Mouse (Mus musculus) Muller cell, postnatal 12 days (primary cell): ENCODE measurements at regions not wholly inside any gene's neighbourhood (a gene's known extent, or its start where the extent isn't known, plus 50 kb on each side); places are given as distances from the start of the nearest gene placed in this dataset.
A peak's percentile ranks its signal among the peaks of the same experiment; 100 is the strongest.
"Not testable (repeated sequence)": the region's sequence is repeated elsewhere in the genome, so short reads cannot be mapped to it uniquely, and the experiment has no call there.

Experiments used
- DNase-seq: peaks from one replicate; pipeline ENCODE4 v3.0.0-alpha.2; 2015; ENCODE audit errors: inconsistent ontology term

- DNase-seq, result no peak
Observed at GRCm38 (mm10) chr14:60525979-60526378, 107.8 kb upstream of the Spata13 start.

GRCm38 (mm10) chr14:60526832-60527231 is 107.0 kb upstream of the Spata13 start:
- DNase-seq, result peak; percentile 86

- no peak for DNase-seq
Observed at GRCm38 (mm10) chr14:60527951-60528350, 105.8 kb upstream of the Spata13 start.

GRCm38 (mm10) chr14:60528520-60528919 is 105.3 kb upstream of the Spata13 start:
- no peak for DNase-seq

- DNase-seq, result peak; percentile 91
Observed at GRCm38 (mm10) chr14:60529022-60529421, 104.8 kb upstream of the Spata13 start.

- DNase-seq, result peak; percentile 80
Observed at GRCm38 (mm10) chr14:60529646-60530347, 104.0 kb upstream of the Spata13 start.

GRCm38 (mm10) chr14:60530348-60530711 is 103.5 kb upstream of the Spata13 start:
- no peak for DNase-seq

GRCm38 (mm10) chr14:60530973-60531372 is 102.8 kb upstream of the Spata13 start:
- DNase-seq, result no peak

- no peak for DNase-seq
Observed at GRCm38 (mm10) chr14:60531766-60532165, 102.0 kb upstream of the Spata13 start.

- no peak for DNase-seq
Observed at GRCm38 (mm10) chr14:60533452-60534224, 100.2 kb upstream of the Spata13 start.

GRCm38 (mm10) chr14:60539040-60539439 is 94.8 kb upstream of the Spata13 start:
- peak; percentile 41 for DNase-seq

GRCm38 (mm10) chr14:60540111-60540510 is 93.7 kb upstream of the Spata13 start:
- DNase-seq, result no peak

- DNase-seq, result peak; percentile 40
Observed at GRCm38 (mm10) chr14:60541596-60541995, 92.2 kb upstream of the Spata13 start.

GRCm38 (mm10) chr14:60544767-60545166 is 89.0 kb upstream of the Spata13 start:
- DNase-seq, result no peak

GRCm38 (mm10) chr14:60554222-60554740 is 79.5 kb upstream of the Spata13 start:
- DNase-seq, result peak; percentile 79

GRCm38 (mm10) chr14:60556541-60556940 is 77.3 kb upstream of the Spata13 start:
- no peak for DNase-seq

GRCm38 (mm10) chr14:60557020-60557419 is 76.8 kb upstream of the Spata13 start:
- DNase-seq, result no peak

GRCm38 (mm10) chr14:60559376-60559775 is 74.4 kb upstream of the Spata13 start:
- DNase-seq, result no peak

- no peak for DNase-seq
Observed at GRCm38 (mm10) chr14:60559826-60560529, 73.8 kb upstream of the Spata13 start.

- DNase-seq, result no peak
Observed at GRCm38 (mm10) chr14:60576281-60576680, 57.5 kb upstream of the Spata13 start.

GRCm38 (mm10) chr14:60580131-60580530 is 53.7 kb upstream of the Spata13 start:
- DNase-seq, result not testable (repeated sequence)
